Mouse (Mus musculus) brain, embryonic 14.5 days (tissue): ENCODE measurements at regions not wholly inside any gene's neighbourhood (a gene's known extent, or its start where the extent isn't known, plus 50 kb on each side); places are given as distances from the start of the nearest gene placed in this dataset.

Source experiments
- CTCF ChIP-seq: fragments of 200-500 bp; IDR thresholded peaks from 2 replicates; pipeline ENCODE4 v1.5.1; 2012; ENCODE audit warnings: inconsistent platforms, mild to moderate bottlenecking, moderate library complexity, borderline replicate concordance; ENCODE audit not compliant: insufficient read depth, insufficient read length; ENCODE audit errors: extremely low read depth
- POLR2A ChIP-seq: fragments of 200-500 bp; IDR thresholded peaks from 2 replicates; pipeline ENCODE4 v1.6.1; 2012; ENCODE audit warnings: mild to moderate bottlenecking, inconsistent platforms, borderline replicate concordance; ENCODE audit not compliant: poor library complexity, insufficient read depth, insufficient read length, severe bottlenecking; ENCODE audit errors: extremely low read depth

- no peak for TF ChIP-seq CTCF
- TF ChIP-seq POLR2A = no peak
Observed at GRCm38 (mm10) chr1:51530191-51530926, 52.1 kb upstream of the Nabp1 start.
